Mouse (Mus musculus): ENCODE data around the gene Efcab11.

GRCm38 (mm10) chr12:99756213-99756612 is 128.0 kb downstream of the Efcab11 start:
- TF ChIP-seq CTCF (IDR thresholded peaks at IDR 0.05; ENCODE audit: borderline replicate concordance, control insufficient read depth, extremely low read depth, insufficient read depth, low read length, poor library complexity), result no peak
- TF ChIP-seq POLR2A (IDR thresholded peaks at IDR 0.05; ENCODE audit: control insufficient read depth, extremely low read depth, insufficient read depth, low read length, poor library complexity), result no peak
